Mouse (Mus musculus): Measurements from ENCODE around the gene Nrm.

- TF ChIP-seq ZNF384 (IDR thresholded peaks at IDR 0.05; ENCODE audit: low read depth, low read length), result no peak
- TF ChIP-seq MAFK (IDR thresholded peaks at IDR 0.05; ENCODE audit: insufficient read depth, low read depth, low read length), result no peak
- TF ChIP-seq ZC3H11A (IDR thresholded peaks at IDR 0.05; ENCODE audit: borderline replicate concordance, low read depth, low read length), result no peak
Observed at GRCm38 (mm10) chr17:35835424-35836140, 25.5 kb upstream of the Nrm start.
